19 mouse cellular contexts compared by ENCODE assay signal in the genomic region with DNA sequence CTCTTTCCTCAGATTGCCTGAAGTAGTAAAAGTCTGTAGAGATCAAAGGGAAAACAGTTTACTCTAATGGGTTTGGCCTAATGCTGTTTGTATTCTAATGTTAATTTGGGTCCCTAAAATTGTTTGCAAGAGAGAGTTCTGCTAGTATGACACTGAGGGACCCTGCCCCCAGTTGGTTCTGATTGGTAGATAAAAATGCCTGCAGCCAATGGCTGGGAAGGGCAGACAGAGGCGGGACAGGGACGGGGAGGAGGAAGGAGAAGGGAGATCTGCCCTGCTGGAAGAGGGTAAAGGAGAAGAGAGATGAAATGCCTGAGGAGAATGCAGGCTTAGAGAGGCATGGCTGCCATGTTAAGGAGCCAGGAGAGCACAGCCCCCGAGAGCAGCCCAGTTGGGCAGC. TPM values are rescaled to one million over a fixed set of nuclear protein-coding genes. Genes with fewer than 3 reads are reported as not detected.
DNase-seq lines count a peak whose midpoint lies in the region.
"Had no signal": no experiment of that assay in that cellular context is flagged by ENCODE, and none has a peak within 500 bp of the region (broad histone marks: within the 10 kb centered on the region; RNA-seq: fewer than 3 reads in every experiment).

No protein-coding gene starts in this region.

- peaks cover 3% of the 10 kb centered on the region; the same call in 1 of the 2 replicates for H3K9me3 ChIP-seq in heart, embryonic 10.5 days
- H3K9me3 ChIP-seq: G1E; liver, embryonic 13.5 days had no signal

- H3K4me1 ChIP-seq in heart, embryonic 10.5 days, result peaks cover 28% of the 10 kb centered on the region
- H3K4me1 ChIP-seq: liver, embryonic 13.5 days; megakaryocyte, embryonic 14.5 days had no signal

- no peaks in the 10 kb centered on the region for H3K36me3 ChIP-seq in heart, embryonic 10.5 days
- H3K36me3 ChIP-seq: forebrain, embryonic 10.5 days; G1E; liver, embryonic 13.5 days had no signal

- DNase-seq in heart, adult 18-20 months, result peak; percentile 16 to 37
- no peak for DNase-seq in heart, postnatal 25 days (ENCODE audit: low spot score)
- DNase-seq in R1 (ENCODE audit: low read depth, low spot score) (peak; percentile 80), liver (no peak)
- no peak for DNase-seq in heart, embryonic 10.5 days (ENCODE audit: low spot score)
- DNase-seq in heart, postnatal 10 days, result peak; percentile 39 to 51
- DNase-seq in right cerebral cortex, postnatal 36 days (ENCODE audit: low spot score in 2 of 2), result no peak
- DNase-seq: adrenal gland, adult 2 months; cerebellum, adult 11-12 months; cerebellum, postnatal 25 days; gastrocnemius, postnatal 10 days; liver, embryonic 13.5 days; lung, postnatal 10 days had no signal

- no peaks in the 10 kb centered on the region for H3K27me3 ChIP-seq in heart, embryonic 10.5 days (ENCODE audit: insufficient read depth, poor library complexity, severe bottlenecking)

- intact Hi-C loops in heart, postnatal 25 days (cut with DNase I), result no loop called here
- intact Hi-C loops in heart, postnatal 10 days (cut with DNase I), result no loop called here

- peak overlapping the region; percentile 88 for H3K27ac ChIP-seq in heart, embryonic 10.5 days
- H3K27ac ChIP-seq: forebrain, embryonic 10.5 days; liver, embryonic 13.5 days had no signal

- 33% methylated on average over 3 of the region's 3 CpGs for WGBS in heart, embryonic 10.5 days

- H3K4me3 ChIP-seq in heart, embryonic 10.5 days, result no peak overlapping the region; the same call in 1 of the 2 replicates
- H3K4me3 ChIP-seq: forebrain, embryonic 10.5 days; liver, embryonic 13.5 days; megakaryocyte, embryonic 14.5 days had no signal

RNA-seq across cellular contexts. Expression of a gene that starts 7.7 kb away (rescaled TPM):
- total RNA-seq in heart, adult 18-20 months (2021), result under 1 TPM; 0.52 to 0.72 TPM
- total RNA-seq in heart, postnatal 25 days (2021), result 1 to 10 TPM; 1.6 to 1.9 TPM
- polyA plus RNA-seq in heart, embryonic 10.5 days (2016; fragmentation: Nextera tagmentation; extraction: Ambion mirVana), result 2.3 and 2.8 TPM in 2 replicates
- total RNA-seq in heart, postnatal 10 days (2021), result 1 to 10 TPM; 1.7 to 2.6 TPM
- total RNA-seq: G1E; hematopoietic stem cell, adult 5-6 weeks had no signal
- polyA plus RNA-seq: C2C12; forebrain, embryonic 10.5 days; G1E; limb, embryonic 11.5 days; liver, embryonic 13.5 days had no signal

Comparison
In these comparisons a context has a peak if more than half of its experiments do, and no peak if none do; other contexts are left out.
1. DNase-seq: peak in heart, adult 18-20 months (2 of 2), R1 (single experiment) and heart, postnatal 10 days (2 of 2); none in heart, postnatal 25 days (single experiment), heart, embryonic 10.5 days (single experiment), right cerebral cortex, postnatal 36 days (0 of 2) and liver (single experiment).